Mouse (Mus musculus) bone marrow, adult 2 months (tissue): ENCODE data around the gene Ggt6.

Source experiments
- CTCF ChIP-seq: fragments of 200-500 bp; IDR thresholded peaks from 2 replicates; pipeline ENCODE4 v1.5.1; 2011; ENCODE audit warnings: low read length, control low read depth; ENCODE audit not compliant: control insufficient read depth, insufficient read depth
- POLR2A ChIP-seq: fragments of 200-500 bp; IDR thresholded peaks from 2 replicates; pipeline ENCODE4 v1.6.1; 2011; ENCODE audit warnings: low read depth, mild to moderate bottlenecking, control low read depth, low read length, borderline replicate concordance; ENCODE audit not compliant: control insufficient read depth

GRCm38 (mm10) chr11:72397811-72398525, 37.4 kb upstream of the Ggt6 start:
- TF ChIP-seq CTCF (no peak), POLR2A (no peak)
